Mouse (Mus musculus) midbrain, embryonic 14.5 days (tissue): ENCODE results near the gene Arid1b. TPM values are rescaled to one million over a fixed set of nuclear protein-coding genes. Genes with fewer than 3 reads are reported as not detected.

Experiments used
- ATAC-seq: fragments of 200-750 bp; cut with Nextera tagmentation; 2 replicates; pipeline ENCODE4 v1.8.0; 2017; ENCODE audit warnings: moderate number of reproducible peaks, moderate library complexity; ENCODE audit not compliant: low FRiP score, low TSS enrichment
- DNase-seq: peaks from one replicate; pipeline ENCODE4 v3.0.0-alpha.2; 2015
- H3K27ac ChIP-seq: fragments of 300-500 bp; sonication (generic); replicated peaks from 2 replicates; pipeline ENCODE4 v1.5.1; 2014; ENCODE audit warnings: mild to moderate bottlenecking, low read depth, low read length, moderate library complexity
- H3K27me3 ChIP-seq: fragments of 300-500 bp; sonication (generic); 2 replicates; pipeline ENCODE4 v1.6.1; 2014; ENCODE audit warnings: low read length, control low read depth, mixed read lengths; ENCODE audit not compliant: control insufficient read depth, insufficient read depth
- H3K36me3 ChIP-seq: fragments of 300-500 bp; sonication (generic); 2 replicates; pipeline ENCODE4 v1.6.1; 2014; ENCODE audit warnings: low read length, control low read depth; ENCODE audit not compliant: control insufficient read depth, insufficient read depth
- H3K4me1 ChIP-seq: fragments of 300-500 bp; sonication (generic); 2 replicates; pipeline ENCODE4 v1.6.1; 2014; ENCODE audit warnings: mild to moderate bottlenecking, antibody characterized with exemption, low read length, control low read depth; ENCODE audit not compliant: control insufficient read depth, insufficient read depth
- H3K4me2 ChIP-seq: fragments of 300-500 bp; sonication (generic); 2 replicates; pipeline ENCODE4 v1.6.1; 2014; ENCODE audit warnings: mild to moderate bottlenecking, low read length, moderate library complexity
- H3K4me3 ChIP-seq: fragments of 300-500 bp; sonication (generic); replicated peaks from 2 replicates; pipeline ENCODE4 v1.5.1; 2014; ENCODE audit warnings: low read depth, low read length
- H3K9ac ChIP-seq: fragments of 300-500 bp; sonication (generic); replicated peaks from 2 replicates; pipeline ENCODE4 v1.6.1; 2014; ENCODE audit warnings: mild to moderate bottlenecking, low read length, moderate library complexity
- H3K9me3 ChIP-seq: fragments of 300-500 bp; sonication (generic); 2 replicates; pipeline ENCODE4 v1.6.1; 2016; ENCODE audit warnings: low read length, control low read depth, mixed read lengths; ENCODE audit not compliant: control insufficient read depth
- WGBS: fragments of 180-500 bp; shearing (Covaris S2); extraction: QIAGEN DNeasy Blood & Tissue Kit; methylation state at CpG from one replicate; pipeline ENCODE4 v1.1.7; 2014; 5-methylcytosine and 5-hydroxymethylcytosine counted together
- polyA plus RNA-seq: library from polyadenylated mRNA; unstranded; fragments of >200 nt; fragmentation: Nextera tagmentation; extraction: Ambion mirVana; gene quantifications from 2 replicates; pipeline ENCODE4 v1.2.1, GENCODE M21; 2014

Arid1b gene
- 22.8 and 23.8 TPM in 2 replicates for polyA plus RNA-seq

DNA sequence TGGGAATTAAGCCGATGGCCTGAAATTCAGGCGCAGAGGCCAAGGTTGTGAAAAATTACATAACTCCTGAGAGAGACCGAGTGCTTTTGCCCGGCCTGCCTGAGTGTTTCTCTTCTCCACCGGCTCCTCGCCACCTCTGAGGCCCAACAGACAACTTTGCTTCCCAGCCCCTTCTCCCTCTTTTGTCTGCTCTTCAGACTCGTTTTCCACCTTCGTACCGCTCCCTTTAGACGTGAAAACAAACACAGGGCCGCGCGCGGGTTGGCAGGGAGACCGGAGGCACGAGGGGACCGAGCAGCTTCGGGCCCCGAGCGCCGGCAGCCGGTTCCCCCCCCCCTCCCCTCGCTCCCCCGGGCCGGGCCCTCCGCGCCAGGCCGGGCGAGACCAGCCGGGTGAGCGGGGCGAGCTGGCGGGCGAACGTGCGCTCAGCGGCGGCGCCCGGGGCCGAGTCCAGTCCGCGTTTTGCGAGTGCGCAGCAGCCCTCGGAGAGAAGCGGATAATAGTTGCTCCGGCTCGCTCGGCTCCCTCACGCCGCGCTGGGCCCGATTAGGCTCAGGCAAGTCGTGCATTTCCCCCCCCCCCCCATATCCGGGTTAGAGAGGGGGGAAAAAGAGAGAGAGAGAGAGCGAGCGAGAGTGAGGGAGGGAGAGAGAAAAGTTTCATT, at the start of gene Arid1b:
Arid1b (plus strand) TSS at position 493 of the 664 bp plus-strand sequence.
- ATAC-seq = peak; percentile 70

DNA sequence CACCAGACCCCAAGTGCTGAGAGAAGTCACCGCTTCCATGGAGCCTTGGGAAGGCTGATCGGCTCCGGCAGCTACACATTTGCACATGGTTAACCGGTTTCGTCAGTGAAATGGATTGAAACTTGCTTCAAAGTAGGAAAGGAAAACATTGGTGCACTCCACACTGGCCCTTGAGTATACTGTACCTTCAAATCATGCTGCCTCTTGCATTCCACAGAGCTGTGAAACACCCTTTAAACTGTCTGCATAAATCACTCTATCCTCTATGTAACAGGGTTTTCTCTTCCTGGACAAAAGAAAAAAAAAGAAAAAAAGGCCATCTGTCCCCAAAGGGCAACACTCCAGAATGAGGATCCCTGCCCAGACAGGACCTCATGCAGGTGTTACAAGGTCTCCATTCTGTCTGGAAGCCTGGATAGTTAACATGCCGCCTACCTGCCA, 48.8 kb upstream of the Arid1b start:
- peaks cover 14% of the 10 kb centered on the region for H3K4me1 ChIP-seq
- DNase-seq = no peak
- no peaks in the 10 kb centered on the region for H3K36me3 ChIP-seq
- H3K4me2 ChIP-seq = no peak overlapping the region
- no peak overlapping the region for H3K9ac ChIP-seq
- 69% methylated on average over 6 of the region's 6 CpGs for WGBS
- no peak overlapping the region for H3K4me3 ChIP-seq
- ATAC-seq = no peak
- no peaks in the 10 kb centered on the region for H3K27me3 ChIP-seq
- no peak overlapping the region for H3K27ac ChIP-seq
- no peaks in the 10 kb centered on the region for H3K9me3 ChIP-seq

More for the DNA sequence above, at the start of gene Arid1b:
- H3K4me1 ChIP-seq = peaks cover 21% of the 10 kb centered on the region
- no peaks in the 10 kb centered on the region for H3K9me3 ChIP-seq
- 1% methylated on average over 51 of the region's 58 CpGs for WGBS
- no peaks in the 10 kb centered on the region for H3K36me3 ChIP-seq
- H3K9ac ChIP-seq = peak within 1 kb of the TSS; percentile 100
- H3K4me2 ChIP-seq = peak within 1 kb of the TSS; percentile 74
- H3K27ac ChIP-seq = peak within 1 kb of the TSS; percentile 100
- 0 out of 2 replicates have a peak, but pooled peaks cover under 1% of the 10 kb centered on the region for H3K27me3 ChIP-seq
- peak; percentile 94 for DNase-seq
- H3K4me3 ChIP-seq = peak within 1 kb of the TSS; percentile 94

DNA sequence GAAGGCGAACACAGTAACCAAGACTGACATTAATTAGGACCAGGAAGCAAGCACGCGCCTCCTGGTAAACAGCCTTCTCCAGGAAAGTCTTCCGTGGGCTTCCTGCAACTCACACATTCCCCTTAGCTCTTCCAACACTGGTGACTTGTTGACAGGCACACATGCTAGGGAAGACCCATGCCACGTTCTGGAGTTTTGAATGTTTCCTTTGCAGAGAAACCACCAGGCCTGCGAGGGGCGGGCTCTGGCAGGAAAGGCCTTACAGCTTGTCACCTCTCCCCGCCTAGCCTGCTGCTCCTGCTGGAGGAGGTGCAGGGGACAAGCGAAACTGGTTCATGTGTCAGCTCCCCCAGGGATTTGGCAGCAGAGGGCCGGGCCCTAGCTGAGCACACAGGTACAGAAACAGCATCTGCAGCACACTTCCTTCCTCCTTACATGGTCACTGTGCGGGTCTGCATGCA, 48.2 kb upstream of the Arid1b start:
- no peak overlapping the region for H3K9ac ChIP-seq
- H3K36me3 ChIP-seq = no peaks in the 10 kb centered on the region
- no peak overlapping the region for H3K27ac ChIP-seq
- H3K27me3 ChIP-seq = no peaks in the 10 kb centered on the region
- peaks cover 14% of the 10 kb centered on the region for H3K4me1 ChIP-seq
- H3K9me3 ChIP-seq = no peaks in the 10 kb centered on the region
- no peak for ATAC-seq
- peak; percentile 49 for DNase-seq
- WGBS = 30% methylated on average over 11 of the region's 11 CpGs
- 0 out of 2 replicates have a peak overlapping the region, but pooled peaks have one; percentile 10 for H3K4me2 ChIP-seq
- no peak overlapping the region for H3K4me3 ChIP-seq

DNA sequence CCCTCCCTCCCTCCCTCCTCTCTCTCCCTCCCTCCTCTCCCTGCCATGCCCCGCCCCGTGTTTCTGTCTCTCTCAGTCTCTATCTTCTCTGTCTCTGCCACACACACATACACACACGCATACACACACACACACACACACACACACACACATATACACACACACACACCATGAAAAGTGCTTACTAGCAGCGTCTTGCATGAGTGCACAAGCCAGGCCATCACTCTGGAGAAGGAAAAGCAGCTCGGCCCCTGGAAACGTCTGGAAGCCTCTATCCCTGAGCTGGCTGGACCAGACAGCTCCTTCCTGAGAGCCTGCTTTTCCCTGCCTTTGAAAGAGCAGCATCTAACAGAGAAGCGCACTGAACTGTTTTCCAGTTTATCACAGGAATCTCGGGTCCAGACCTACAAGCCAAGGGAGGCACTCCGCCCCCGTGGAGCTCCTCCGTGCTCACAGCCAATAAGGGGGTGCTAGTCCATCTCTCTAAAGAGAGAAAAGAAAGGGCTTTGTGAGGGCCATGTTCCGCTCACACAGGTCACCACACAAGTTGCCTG, 47.6 kb upstream of the Arid1b start:
- ATAC-seq (no peak), DNase-seq (peak; percentile 36)
- Histone ChIP-seq H3K4me1 (peaks cover 14% of the 10 kb centered on the region), H3K4me3 (no peak overlapping the region), H3K36me3 (no peaks in the 10 kb centered on the region), H3K9ac (no peak overlapping the region), H3K27me3 (no peaks in the 10 kb centered on the region), H3K4me2 (peak overlapping the region; percentile 30), H3K9me3 (no peaks in the 10 kb centered on the region), H3K27ac (no peak overlapping the region)
- 15% methylated on average over 12 of the region's 12 CpGs for WGBS

DNA sequence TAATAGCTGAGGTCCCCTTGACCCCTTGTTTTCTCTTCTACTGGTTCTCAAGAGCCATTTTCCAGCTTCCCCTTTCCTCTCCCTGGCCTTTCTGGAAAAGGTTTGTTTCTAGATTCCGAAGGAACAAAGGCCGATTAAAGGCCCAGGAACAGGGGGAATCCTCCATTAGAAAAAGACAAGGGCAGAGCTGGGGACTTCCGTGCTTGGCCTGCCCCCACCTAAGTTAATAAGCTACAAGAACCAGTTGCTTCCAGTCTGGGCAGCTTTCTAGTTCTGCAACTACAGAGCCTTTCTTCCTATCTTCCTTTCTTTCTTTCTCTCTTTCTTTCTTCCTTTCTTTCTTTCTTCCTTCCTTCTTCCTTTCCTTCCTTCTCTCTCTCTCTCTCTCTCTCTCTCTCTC, 47.1 kb upstream of the Arid1b start:
- Histone ChIP-seq H3K36me3 (no peaks in the 10 kb centered on the region), H3K4me2 (peak overlapping the region; percentile 30; the same call in 1 of the 2 replicates), H3K27ac (no peak overlapping the region), H3K27me3 (no peaks in the 10 kb centered on the region), H3K9ac (no peak overlapping the region), H3K9me3 (no peaks in the 10 kb centered on the region), H3K4me1 (peaks cover 14% of the 10 kb centered on the region), H3K4me3 (no peak overlapping the region)
- ATAC-seq = no peak
- DNase-seq = no peak
- WGBS = 30% methylated on average over 3 of the region's 3 CpGs

DNA sequence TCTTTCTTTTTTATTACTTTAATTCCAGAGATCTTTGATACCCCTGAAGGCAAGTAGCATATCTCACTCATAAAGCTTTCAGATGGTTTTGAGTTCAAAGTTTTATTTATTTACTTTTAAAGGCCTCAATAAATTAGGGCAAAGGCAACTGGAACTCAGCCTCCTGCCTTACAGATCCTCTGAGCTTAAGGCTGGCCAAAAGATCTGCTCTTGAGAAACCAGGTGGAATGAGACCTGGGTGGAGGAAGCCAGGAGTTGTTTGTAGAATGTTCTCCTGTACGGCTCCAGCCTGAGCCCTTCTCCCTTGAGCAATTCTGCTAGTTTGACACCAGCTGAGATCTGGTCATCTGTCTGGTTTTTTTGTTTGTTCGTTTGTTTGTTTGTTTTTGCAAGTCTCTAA, 46.7 kb upstream of the Arid1b start:
- Histone ChIP-seq H3K27ac (no peak overlapping the region), H3K36me3 (no peaks in the 10 kb centered on the region), H3K9ac (no peak overlapping the region), H3K27me3 (no peaks in the 10 kb centered on the region), H3K9me3 (no peaks in the 10 kb centered on the region), H3K4me2 (no peak overlapping the region), H3K4me3 (no peak overlapping the region), H3K4me1 (peaks cover 14% of the 10 kb centered on the region)
- WGBS = 76% methylated on average over 2 of the region's 2 CpGs
- no peak for ATAC-seq
- no peak for DNase-seq

DNA sequence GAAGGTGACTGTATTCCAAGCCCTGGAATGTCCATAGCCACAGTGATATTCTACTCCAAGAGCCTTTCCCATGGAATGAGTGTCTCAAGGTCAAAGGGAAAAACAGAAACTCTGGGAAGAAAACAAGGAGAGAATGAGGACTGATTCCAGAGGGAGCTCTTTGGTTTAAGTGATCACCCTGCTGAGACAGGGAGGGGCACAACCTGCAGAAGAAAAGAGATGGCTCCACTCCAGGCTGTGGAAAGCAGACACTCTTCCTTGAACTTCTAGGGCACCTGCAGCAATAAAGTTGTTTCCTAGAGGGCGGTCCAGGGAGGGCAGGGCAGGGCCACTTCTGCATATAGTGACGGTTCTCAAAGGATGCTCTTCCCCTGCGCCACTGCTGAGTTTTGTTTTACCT, 45.6 kb upstream of the Arid1b start:
- 61% methylated on average over 3 of the region's 3 CpGs for WGBS
- Histone ChIP-seq H3K36me3 (no peaks in the 10 kb centered on the region), H3K4me2 (no peak overlapping the region), H3K9me3 (no peaks in the 10 kb centered on the region), H3K4me1 (peaks cover 14% of the 10 kb centered on the region), H3K9ac (no peak overlapping the region), H3K27ac (no peak overlapping the region), H3K27me3 (no peaks in the 10 kb centered on the region), H3K4me3 (no peak overlapping the region)
- DNase-seq = no peak
- ATAC-seq = no peak

DNA sequence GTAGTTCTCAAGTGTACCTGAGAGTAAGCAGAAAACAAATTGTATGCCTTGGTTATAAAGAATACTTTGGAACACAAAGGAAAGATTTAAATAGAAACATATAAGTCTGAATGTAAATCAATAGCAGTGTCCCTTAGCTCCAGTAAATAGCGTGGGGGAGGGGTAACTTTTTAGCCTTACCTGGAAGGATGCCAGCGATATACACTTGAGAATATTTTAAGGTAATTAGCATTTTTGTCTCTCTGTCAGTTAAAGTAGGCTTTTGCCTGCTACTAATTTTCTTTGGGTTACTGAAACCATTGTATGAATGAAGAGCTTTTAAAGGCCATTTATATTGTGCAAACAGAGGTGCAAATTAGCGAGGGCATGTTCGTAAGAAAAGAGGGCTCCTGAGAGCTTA, 39.7 kb upstream of the Arid1b start:
- no peak overlapping the region for H3K4me3 ChIP-seq
- H3K4me2 ChIP-seq = no peak overlapping the region
- ATAC-seq (no peak), DNase-seq (peak; percentile 72)
- H3K27me3 ChIP-seq = no peaks in the 10 kb centered on the region
- peaks cover 7% of the 10 kb centered on the region; the same call in 1 of the 2 replicates for H3K4me1 ChIP-seq
- H3K9me3 ChIP-seq = no peaks in the 10 kb centered on the region
- no peaks in the 10 kb centered on the region for H3K36me3 ChIP-seq
- 0 out of 2 replicates have a peak overlapping the region, but pooled peaks have one; percentile 1 for H3K27ac ChIP-seq
- no peak overlapping the region for H3K9ac ChIP-seq
- WGBS = 47% methylated on average over 4 of the region's 4 CpGs
